ENCODE assay signal across 32 mouse cellular contexts in genomic region chr16:93573434-93573833, GRCm38 (mm10). TPM values are rescaled to one million over a fixed set of nuclear protein-coding genes. Genes with fewer than 3 reads are reported as not detected.
"Had no signal": no experiment of that assay in that cellular context is flagged by ENCODE, and none has a peak within 500 bp of the region (broad histone marks: within the 10 kb centered on the region; RNA-seq: fewer than 3 reads in every experiment).

No protein-coding gene starts in this region.

- H3K4me1 ChIP-seq: liver, embryonic 12.5 days had no signal

- H3K36me3 ChIP-seq: heart, embryonic 10.5 days; heart, embryonic 12.5 days; hindbrain, embryonic 10.5 days; hindbrain, embryonic 12.5 days; kidney, embryonic 15.5 days; limb, embryonic 13.5 days; limb, embryonic 15.5 days; liver, embryonic 12.5 days had no signal

- ATAC-seq: hindbrain, embryonic 16.5 days; intestine, embryonic 16.5 days; liver, embryonic 12.5 days had no signal

- H3K4me2 ChIP-seq: heart, embryonic 12.5 days; hindbrain, embryonic 12.5 days; hindbrain, embryonic 14.5 days; limb, embryonic 13.5 days; limb, embryonic 15.5 days; liver, embryonic 12.5 days had no signal

- DNase-seq: gastrocnemius, postnatal 10 days; gastrocnemius, postnatal 25 days; heart, adult 2 months; heart, postnatal 10 days; heart, postnatal 4 days; kidney, adult 11 months; kidney, adult 2 months; kidney, adult 9 months; kidney, postnatal 14 days; kidney, postnatal 36 days; layer of hippocampus, adult 9-11 months; layer of hippocampus, postnatal 36 days; left cerebral cortex, postnatal 4 days had no signal

- H3K4me3 ChIP-seq: heart, adult 2 months; heart, embryonic 10.5 days; heart, embryonic 12.5 days; hindbrain, embryonic 10.5 days; hindbrain, embryonic 12.5 days; kidney, embryonic 15.5 days; limb, embryonic 13.5 days; limb, embryonic 15.5 days; liver, embryonic 12.5 days had no signal

- H3K9ac ChIP-seq: heart, embryonic 12.5 days; hindbrain, embryonic 12.5 days; hindbrain, embryonic 14.5 days; kidney, embryonic 15.5 days; limb, embryonic 13.5 days; limb, embryonic 15.5 days; liver, embryonic 12.5 days; liver, embryonic 14.5 days had no signal

- H3K27ac ChIP-seq: heart, adult 2 months; heart, embryonic 10.5 days; hindbrain, embryonic 10.5 days; hindbrain, embryonic 12.5 days; hindbrain, embryonic 14.5 days; kidney, embryonic 15.5 days; kidney, postnatal 0 days; limb, embryonic 13.5 days; limb, embryonic 15.5 days; liver, embryonic 12.5 days; liver, embryonic 14.5 days had no signal

- H3K9me3 ChIP-seq: heart, embryonic 10.5 days; heart, embryonic 12.5 days; hindbrain, embryonic 10.5 days; hindbrain, embryonic 12.5 days; kidney, embryonic 15.5 days; limb, embryonic 13.5 days; limb, embryonic 15.5 days; liver, embryonic 12.5 days had no signal

- H3K27me3 ChIP-seq: hindbrain, embryonic 12.5 days; kidney, embryonic 15.5 days; limb, embryonic 13.5 days; limb, embryonic 15.5 days had no signal

RNA-seq across cellular contexts. Expression of gene Gm5678, which starts 54.5 kb away (rescaled TPM):
- total RNA-seq: granulocyte monocyte progenitor cell, adult 5-6 weeks; liver, adult 2 months had no signal
- polyA plus RNA-seq: heart, adult 2 months; heart, embryonic 10.5 days; heart, embryonic 12.5 days; heart, embryonic 14.5 days; heart, embryonic 16.5 days; hindbrain, embryonic 10.5 days; hindbrain, embryonic 12.5 days; hindbrain, embryonic 14.5 days; hindbrain, embryonic 16.5 days; intestine, embryonic 16.5 days; kidney, adult 2 months; kidney, embryonic 15.5 days; kidney, postnatal 0 days; large intestine, adult 2 months; limb, embryonic 11.5 days; limb, embryonic 13.5 days; limb, embryonic 15.5 days; liver, adult 2 months; liver, embryonic 12.5 days; liver, embryonic 14.5 days had no signal
